Mouse (Mus musculus): ENCODE results near the gene Nos3. TPM values are rescaled to one million over a fixed set of nuclear protein-coding genes. Genes with fewer than 3 reads are reported as not detected.

Nos3 gene
- polyA plus RNA-seq, 1 experiment from 2014 or later: 6.6 TPM

- 10% methylated on average over 7 of the region's 7 CpGs for WGBS
These were observed 7.1 kb upstream of the Nos3 start for GRCm38 (mm10) chr5:24357461-24357860.

GRCm38 (mm10) chr5:24360792-24361454 is 3.7 kb upstream of the Nos3 start:
- H3K9me3 ChIP-seq (ENCODE audit: control insufficient read depth, low read length): no peaks in the 10 kb centered on the region
- H3K4me2 ChIP-seq (ENCODE audit: low read length): no peak overlapping the region
- H3K36me3 ChIP-seq (ENCODE audit: control insufficient read depth, insufficient read depth, low read length): no peaks in the 10 kb centered on the region
- no peak overlapping the region for H3K27ac ChIP-seq (ENCODE audit: low read depth)
- no peaks in the 10 kb centered on the region for H3K4me1 ChIP-seq (replicated peaks; ENCODE audit: control insufficient read depth, insufficient read depth, low read length)
- H3K27me3 ChIP-seq (replicated peaks; ENCODE audit: control insufficient read depth, insufficient read depth, low read length): no peaks in the 10 kb centered on the region
- WGBS: 3% methylated on average over 7 of the region's 7 CpGs
- no peak overlapping the region for H3K9ac ChIP-seq (ENCODE audit: low read length)
- DNase-seq (ENCODE audit: low spot score) (peak; percentile 95), ATAC-seq (replicated peaks; ENCODE audit: low FRiP score, low TSS enrichment, low read depth) (peak; percentile 61)
- no peak overlapping the region for H3K4me3 ChIP-seq (ENCODE audit: low read depth, low read length)

More at GRCm38 (mm10) chr5:24357461-24357860, 7.1 kb upstream of the Nos3 start:
- H3K9me3 ChIP-seq (ENCODE audit: control insufficient read depth, low read length): no peaks in the 10 kb centered on the region
- ATAC-seq (replicated peaks; ENCODE audit: low FRiP score, low TSS enrichment, low read depth) (peak; percentile 40; the same call in 1 of the 2 replicates), DNase-seq (ENCODE audit: low spot score) (peak; percentile 96)
- H3K27ac ChIP-seq (ENCODE audit: low read depth): no peak overlapping the region
- H3K4me3 ChIP-seq (ENCODE audit: low read depth, low read length): no peak overlapping the region
- peaks cover 13% of the 10 kb centered on the region; the same call in 1 of the 2 replicates for H3K4me1 ChIP-seq (replicated peaks; ENCODE audit: control insufficient read depth, insufficient read depth, low read length)
- no peaks in the 10 kb centered on the region for H3K36me3 ChIP-seq (ENCODE audit: control insufficient read depth, insufficient read depth, low read length)
- peaks cover 2% of the 10 kb centered on the region; the same call in 1 of the 2 replicates for H3K27me3 ChIP-seq (replicated peaks; ENCODE audit: control insufficient read depth, insufficient read depth, low read length)
- no peak overlapping the region for H3K9ac ChIP-seq (ENCODE audit: low read length)
- H3K4me2 ChIP-seq (ENCODE audit: low read length): no peak overlapping the region

GRCm38 (mm10) chr5:24363467-24363866 is 1.1 kb upstream of the Nos3 start:
- 69% methylated on average over 2 of the region's 2 CpGs for WGBS
- H3K27me3 ChIP-seq (replicated peaks; ENCODE audit: control insufficient read depth, insufficient read depth, low read length): no peaks in the 10 kb centered on the region
- DNase-seq (ENCODE audit: low spot score): no peak

GRCm38 (mm10) chr5:24364061-24364460 is 549 bp upstream of the Nos3 start:
- H3K4me1 ChIP-seq (replicated peaks; ENCODE audit: control insufficient read depth, insufficient read depth, low read length): no peaks in the 10 kb centered on the region
- no peaks in the 10 kb centered on the region for H3K36me3 ChIP-seq (ENCODE audit: control insufficient read depth, insufficient read depth, low read length)
- ATAC-seq (replicated peaks; ENCODE audit: low FRiP score, low TSS enrichment, low read depth) (no peak), DNase-seq (ENCODE audit: low spot score) (no peak)
- no peaks in the 10 kb centered on the region for H3K9me3 ChIP-seq (ENCODE audit: control insufficient read depth, low read length)
- H3K27me3 ChIP-seq (replicated peaks; ENCODE audit: control insufficient read depth, insufficient read depth, low read length): no peaks in the 10 kb centered on the region
- no peak overlapping the region for H3K4me3 ChIP-seq (ENCODE audit: low read depth, low read length)
- no peak overlapping the region for H3K9ac ChIP-seq (ENCODE audit: low read length)
- H3K27ac ChIP-seq (ENCODE audit: low read depth): no peak overlapping the region
- WGBS: 57% methylated on average over 3 of the region's 3 CpGs
- no peak overlapping the region for H3K4me2 ChIP-seq (ENCODE audit: low read length)

More at GRCm38 (mm10) chr5:24363467-24363866, 1.1 kb upstream of the Nos3 start:
- H3K36me3 ChIP-seq (ENCODE audit: control insufficient read depth, insufficient read depth, low read length): no peaks in the 10 kb centered on the region
- no peak overlapping the region for H3K9ac ChIP-seq (ENCODE audit: low read length)
- ATAC-seq (replicated peaks; ENCODE audit: low FRiP score, low TSS enrichment, low read depth): no peak
- H3K4me3 ChIP-seq (ENCODE audit: low read depth, low read length): no peak overlapping the region
- no peak overlapping the region for H3K27ac ChIP-seq (ENCODE audit: low read depth)
- no peaks in the 10 kb centered on the region for H3K4me1 ChIP-seq (replicated peaks; ENCODE audit: control insufficient read depth, insufficient read depth, low read length)
- H3K9me3 ChIP-seq (ENCODE audit: control insufficient read depth, low read length): no peaks in the 10 kb centered on the region
- H3K4me2 ChIP-seq (ENCODE audit: low read length): no peak overlapping the region

GRCm38 (mm10) chr5:24364963-24365362 is 353 bp downstream of the Nos3 start:
- H3K27ac ChIP-seq (ENCODE audit: low read depth): no peak overlapping the region
- no peaks in the 10 kb centered on the region for H3K4me1 ChIP-seq (replicated peaks; ENCODE audit: control insufficient read depth, insufficient read depth, low read length)
- no peaks in the 10 kb centered on the region for H3K36me3 ChIP-seq (ENCODE audit: control insufficient read depth, insufficient read depth, low read length)
- H3K9ac ChIP-seq (ENCODE audit: low read length): no peak overlapping the region
- H3K9me3 ChIP-seq (ENCODE audit: control insufficient read depth, low read length): no peaks in the 10 kb centered on the region
- H3K27me3 ChIP-seq (replicated peaks; ENCODE audit: control insufficient read depth, insufficient read depth, low read length): no peaks in the 10 kb centered on the region
- no peak overlapping the region for H3K4me2 ChIP-seq (ENCODE audit: low read length)
- 82% methylated on average over 10 of the region's 10 CpGs for WGBS
- H3K4me3 ChIP-seq (ENCODE audit: low read depth, low read length): no peak overlapping the region
- no peak for DNase-seq (ENCODE audit: low spot score)
- ATAC-seq (replicated peaks; ENCODE audit: low FRiP score, low TSS enrichment, low read depth): no peak

- no peak overlapping the region for H3K27ac ChIP-seq (ENCODE audit: low read depth)
- no peak overlapping the region for H3K4me3 ChIP-seq (ENCODE audit: low read depth, low read length)
- H3K4me1 ChIP-seq (replicated peaks; ENCODE audit: control insufficient read depth, insufficient read depth, low read length): no peaks in the 10 kb centered on the region
- H3K9me3 ChIP-seq (ENCODE audit: control insufficient read depth, low read length): no peaks in the 10 kb centered on the region
- 39% methylated on average over 5 of the region's 5 CpGs for WGBS
- H3K4me2 ChIP-seq (ENCODE audit: low read length): no peak overlapping the region
- DNase-seq (ENCODE audit: low spot score): no peak
- no peak overlapping the region for H3K9ac ChIP-seq (ENCODE audit: low read length)
- H3K36me3 ChIP-seq (ENCODE audit: control insufficient read depth, insufficient read depth, low read length): no peaks in the 10 kb centered on the region
- H3K27me3 ChIP-seq (replicated peaks; ENCODE audit: control insufficient read depth, insufficient read depth, low read length): no peaks in the 10 kb centered on the region
- no peak for ATAC-seq (replicated peaks; ENCODE audit: low FRiP score, low TSS enrichment, low read depth)
These were observed 918 bp downstream of the Nos3 start for GRCm38 (mm10) chr5:24365528-24365927.

- H3K4me1 ChIP-seq (replicated peaks; ENCODE audit: control insufficient read depth, insufficient read depth, low read length): no peaks in the 10 kb centered on the region
- no peak for ATAC-seq (replicated peaks; ENCODE audit: low FRiP score, low TSS enrichment, low read depth)
- no peak overlapping the region for H3K27ac ChIP-seq (ENCODE audit: low read depth)
- no peak overlapping the region for H3K4me3 ChIP-seq (ENCODE audit: low read depth, low read length)
- H3K27me3 ChIP-seq (replicated peaks; ENCODE audit: control insufficient read depth, insufficient read depth, low read length): no peaks in the 10 kb centered on the region
- no peaks in the 10 kb centered on the region for H3K9me3 ChIP-seq (ENCODE audit: control insufficient read depth, low read length)
- H3K4me2 ChIP-seq (ENCODE audit: low read length): no peak overlapping the region
- 84% methylated on average over 9 of the region's 9 CpGs for WGBS
- DNase-seq (ENCODE audit: low spot score): no peak
- no peaks in the 10 kb centered on the region for H3K36me3 ChIP-seq (ENCODE audit: control insufficient read depth, insufficient read depth, low read length)
- no peak overlapping the region for H3K9ac ChIP-seq (ENCODE audit: low read length)
These were observed 1.8 kb downstream of the Nos3 start for GRCm38 (mm10) chr5:24366426-24366825.

- Histone ChIP-seq H3K4me1 (replicated peaks; ENCODE audit: control insufficient read depth, insufficient read depth, low read length) (peaks cover 3% of the 10 kb centered on the region; the same call in 1 of the 2 replicates), H3K4me2 (ENCODE audit: low read length) (no peak overlapping the region), H3K9ac (ENCODE audit: low read length) (no peak overlapping the region), H3K27ac (ENCODE audit: low read depth) (no peak overlapping the region), H3K36me3 (ENCODE audit: control insufficient read depth, insufficient read depth, low read length) (no peaks in the 10 kb centered on the region), H3K27me3 (replicated peaks; ENCODE audit: control insufficient read depth, insufficient read depth, low read length) (no peaks in the 10 kb centered on the region), H3K9me3 (ENCODE audit: control insufficient read depth, low read length) (no peaks in the 10 kb centered on the region), H3K4me3 (ENCODE audit: low read depth, low read length) (no peak overlapping the region)
- WGBS: 85% methylated on average over 9 of the region's 9 CpGs
- no peak for DNase-seq (ENCODE audit: low spot score)
- no peak for ATAC-seq (replicated peaks; ENCODE audit: low FRiP score, low TSS enrichment, low read depth)
These were observed 5.2 kb downstream of the Nos3 start for GRCm38 (mm10) chr5:24369767-24370166.

- ATAC-seq (replicated peaks; ENCODE audit: low FRiP score, low TSS enrichment, low read depth) (no peak), DNase-seq (ENCODE audit: low spot score) (no peak)
- Histone ChIP-seq H3K27ac (ENCODE audit: low read depth) (no peak overlapping the region), H3K4me2 (ENCODE audit: low read length) (no peak overlapping the region), H3K9ac (ENCODE audit: low read length) (no peak overlapping the region), H3K36me3 (ENCODE audit: control insufficient read depth, insufficient read depth, low read length) (no peaks in the 10 kb centered on the region), H3K4me3 (ENCODE audit: low read depth, low read length) (no peak overlapping the region), H3K27me3 (replicated peaks; ENCODE audit: control insufficient read depth, insufficient read depth, low read length) (no peaks in the 10 kb centered on the region), H3K9me3 (ENCODE audit: control insufficient read depth, low read length) (no peaks in the 10 kb centered on the region), H3K4me1 (replicated peaks; ENCODE audit: control insufficient read depth, insufficient read depth, low read length) (peaks cover 3% of the 10 kb centered on the region; the same call in 1 of the 2 replicates)
- 86% methylated on average over 5 of the region's 5 CpGs for WGBS
These were observed 9.2 kb downstream of the Nos3 start for GRCm38 (mm10) chr5:24373807-24374206.
